Mouse (Mus musculus): Measurements from ENCODE around the gene Ccdc47. TPM values are rescaled to one million over a fixed set of nuclear protein-coding genes. Genes with fewer than 3 reads are reported as not detected.

The Ccdc47 gene
- polyA plus RNA-seq, 1 experiment from 2014 or later, result 81.1 TPM

- Histone ChIP-seq H3K9me3 (replicated peaks; ENCODE audit: low read length) (no peaks in the 10 kb centered on the region), H3K9ac (ENCODE audit: low read depth, low read length) (no peak overlapping the region), H3K4me3 (replicated peaks; ENCODE audit: low read depth, low read length) (no peak overlapping the region), H3K36me3 (ENCODE audit: insufficient read depth, low read length) (peaks cover 6% of the 10 kb centered on the region; the same call in 1 of the 2 replicates), H3K27ac (no peak overlapping the region), H3K4me2 (ENCODE audit: low read length) (no peak overlapping the region), H3K27me3 (ENCODE audit: insufficient read depth, low read length) (no peaks in the 10 kb centered on the region), H3K4me1 (replicated peaks; ENCODE audit: insufficient read depth, low read length) (no peaks in the 10 kb centered on the region; the same call in 1 of the 2 replicates)
- ATAC-seq (replicated peaks; ENCODE audit: low FRiP score, low read depth) (no peak), DNase-seq (ENCODE audit: low spot score) (no peak)
- TF ChIP-seq CTCF (IDR thresholded peaks at IDR 0.05; ENCODE audit: low read depth), result no peak
- WGBS, result 87% methylated on average over 3 of the region's 3 CpGs
These were observed 4.5 kb upstream of the Ccdc47 start for GRCm38 (mm10) chr11:106220603-106221002.

DNA sequence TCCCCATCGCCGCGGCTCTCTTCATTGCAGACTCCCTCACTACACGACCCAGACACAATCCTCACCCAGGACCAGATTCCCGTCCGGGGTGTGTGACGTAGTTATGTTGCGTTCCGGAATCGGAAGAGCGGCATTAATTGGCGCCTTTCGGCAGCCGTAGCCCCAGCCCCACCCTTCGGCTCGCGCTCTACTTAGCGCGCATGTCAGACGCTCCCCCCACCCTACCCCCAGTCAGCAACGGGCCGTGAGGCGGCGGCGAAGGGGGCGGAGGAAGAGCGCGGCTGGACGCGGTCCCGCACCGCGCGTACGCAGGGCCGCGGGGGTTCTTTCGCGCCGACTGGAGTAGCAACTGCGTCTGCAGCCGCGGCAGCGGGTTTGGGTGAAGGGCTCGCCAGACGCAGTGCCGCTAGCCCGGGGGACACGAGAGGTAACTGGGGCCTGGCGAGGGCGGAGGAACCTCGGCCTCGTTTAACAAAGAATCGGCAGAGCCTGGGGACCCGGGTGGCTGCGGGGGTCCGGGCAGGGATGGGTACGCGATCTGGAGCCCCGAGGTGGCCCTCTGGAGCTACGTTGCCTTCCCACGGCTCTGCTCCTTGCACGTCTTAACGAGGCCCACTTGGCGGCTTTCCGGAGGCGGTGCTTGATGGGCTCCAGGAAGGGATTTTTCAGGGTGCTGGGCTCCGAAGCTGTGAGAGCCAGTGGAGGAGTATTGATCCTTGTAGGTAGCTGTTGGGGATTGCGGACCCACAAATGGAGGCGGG lies 766 bp upstream of the Ccdc47 start, which contains the start of gene Ddx42:
Gene Ddx42, plus strand, starts transcription at position 197 of the 761 bp plus-strand sequence.
- H3K36me3 ChIP-seq (ENCODE audit: insufficient read depth, low read length), result peaks cover 5% of the 10 kb centered on the region; the same call in 1 of the 2 replicates
- peak; percentile 94 for ATAC-seq (replicated peaks; ENCODE audit: low FRiP score, low read depth)
- peak within 1 kb of the TSS; percentile 96 for H3K27ac ChIP-seq
- no peak for TF ChIP-seq CTCF (IDR thresholded peaks at IDR 0.05; ENCODE audit: low read depth)
- WGBS, result under 1% methylated on average over 70 of the region's 70 CpGs
- peak within 1 kb of the TSS; percentile 67 for H3K4me2 ChIP-seq (ENCODE audit: low read length)
- H3K27me3 ChIP-seq (ENCODE audit: insufficient read depth, low read length), result no peaks in the 10 kb centered on the region
- H3K4me1 ChIP-seq (replicated peaks; ENCODE audit: insufficient read depth, low read length), result peaks cover 6% of the 10 kb centered on the region
- H3K9me3 ChIP-seq (replicated peaks; ENCODE audit: low read length), result no peaks in the 10 kb centered on the region
- H3K4me3 ChIP-seq (replicated peaks; ENCODE audit: low read depth, low read length), result peak within 1 kb of the TSS; percentile 94
- H3K9ac ChIP-seq (ENCODE audit: low read depth, low read length), result peak within 1 kb of the TSS; percentile 98
- peak; percentile 97 for DNase-seq (ENCODE audit: low spot score)

GRCm38 (mm10) chr11:106215450-106215859 lies 689 bp downstream of the Ccdc47 start:
- ATAC-seq (replicated peaks; ENCODE audit: low FRiP score, low read depth) (no peak), DNase-seq (ENCODE audit: low spot score) (no peak)
- Histone ChIP-seq H3K9ac (ENCODE audit: low read depth, low read length) (peak overlapping the region; percentile 80), H3K36me3 (ENCODE audit: insufficient read depth, low read length) (peaks cover 17% of the 10 kb centered on the region), H3K4me1 (replicated peaks; ENCODE audit: insufficient read depth, low read length) (peaks cover 6% of the 10 kb centered on the region), H3K4me3 (replicated peaks; ENCODE audit: low read depth, low read length) (peak overlapping the region; percentile 94), H3K27ac (peak overlapping the region; percentile 96), H3K27me3 (ENCODE audit: insufficient read depth, low read length) (no peaks in the 10 kb centered on the region), H3K9me3 (replicated peaks; ENCODE audit: low read length) (no peaks in the 10 kb centered on the region), H3K4me2 (ENCODE audit: low read length) (peak overlapping the region; percentile 67)
- no peak for TF ChIP-seq CTCF (IDR thresholded peaks at IDR 0.05; ENCODE audit: low read depth)
- whole genome bisulfite sequencing, result 25% methylated on average over 7 of the region's 7 CpGs

DNA sequence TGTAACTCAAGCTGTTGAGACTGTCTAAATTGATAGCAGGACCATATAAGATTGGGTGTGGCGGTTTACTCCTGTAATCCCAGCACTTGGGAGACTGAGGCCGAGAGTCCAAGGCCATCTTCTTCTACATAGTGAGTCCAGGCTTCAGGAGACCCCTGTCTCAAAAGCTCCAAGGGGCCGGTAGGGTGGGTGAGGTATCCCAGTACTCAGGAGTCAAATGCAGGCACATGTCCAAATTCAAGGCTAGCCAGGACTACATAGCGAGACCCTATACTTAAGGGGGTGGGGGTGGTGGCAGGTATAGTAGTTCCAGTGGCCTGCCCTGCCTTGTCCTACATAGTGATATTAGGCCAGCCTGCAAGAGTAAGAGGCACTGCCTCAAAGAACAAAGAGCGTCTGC lies 1.3 kb downstream of the Ccdc47 start:
- ATAC-seq (replicated peaks; ENCODE audit: low FRiP score, low read depth) (no peak), DNase-seq (ENCODE audit: low spot score) (no peak)
- WGBS, result 82% methylated on average over 5 of the region's 5 CpGs
- H3K4me3 ChIP-seq (replicated peaks; ENCODE audit: low read depth, low read length), result peak overlapping the region; percentile 94; the same call in 1 of the 2 replicates
- peaks cover 6% of the 10 kb centered on the region for H3K4me1 ChIP-seq (replicated peaks; ENCODE audit: insufficient read depth, low read length)
- H3K4me2 ChIP-seq (ENCODE audit: low read length), result peak overlapping the region; percentile 67
- H3K27ac ChIP-seq, result 0 out of 2 replicates have a peak overlapping the region, but pooled peaks have one; percentile 96
- H3K27me3 ChIP-seq (ENCODE audit: insufficient read depth, low read length), result no peaks in the 10 kb centered on the region
- no peaks in the 10 kb centered on the region for H3K9me3 ChIP-seq (replicated peaks; ENCODE audit: low read length)
- peaks cover 23% of the 10 kb centered on the region for H3K36me3 ChIP-seq (ENCODE audit: insufficient read depth, low read length)
- H3K9ac ChIP-seq (ENCODE audit: low read depth, low read length), result peak overlapping the region; percentile 80; the same call in 1 of the 2 replicates
- no peak for TF ChIP-seq CTCF (IDR thresholded peaks at IDR 0.05; ENCODE audit: low read depth)

DNA sequence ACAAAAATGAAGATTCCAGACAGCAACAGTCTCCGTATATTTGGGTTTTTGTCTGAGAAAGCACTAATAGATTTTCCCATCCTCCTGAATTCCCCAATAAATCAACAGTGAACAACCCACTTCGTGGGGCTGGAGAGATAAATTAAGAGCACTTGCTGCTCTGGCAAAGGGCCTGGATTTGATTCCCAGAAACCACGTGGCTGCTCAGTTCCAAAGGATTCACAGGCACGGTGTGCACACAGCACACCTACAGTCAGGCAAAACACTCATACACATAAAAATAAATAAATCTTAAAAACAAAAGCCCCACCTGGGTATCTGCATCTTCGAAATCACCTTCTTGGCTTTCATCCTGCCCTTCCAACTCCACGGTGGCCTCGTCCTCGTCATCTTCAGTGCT lies 3.4 kb downstream of the Ccdc47 start:
- Histone ChIP-seq H3K27ac (no peak overlapping the region), H3K4me3 (replicated peaks; ENCODE audit: low read depth, low read length) (no peak overlapping the region), H3K4me1 (replicated peaks; ENCODE audit: insufficient read depth, low read length) (peaks cover 6% of the 10 kb centered on the region), H3K27me3 (ENCODE audit: insufficient read depth, low read length) (no peaks in the 10 kb centered on the region), H3K9me3 (replicated peaks; ENCODE audit: low read length) (no peaks in the 10 kb centered on the region), H3K4me2 (ENCODE audit: low read length) (no peak overlapping the region), H3K36me3 (ENCODE audit: insufficient read depth, low read length) (peaks cover 27% of the 10 kb centered on the region), H3K9ac (ENCODE audit: low read depth, low read length) (no peak overlapping the region)
- no peak for DNase-seq (ENCODE audit: low spot score)
- WGBS, result 82% methylated on average over 8 of the region's 8 CpGs
- no peak for ATAC-seq (replicated peaks; ENCODE audit: low FRiP score, low read depth)
- no peak for TF ChIP-seq CTCF (IDR thresholded peaks at IDR 0.05; ENCODE audit: low read depth)

GRCm38 (mm10) chr11:106202123-106202465 lies 14.1 kb downstream of the Ccdc47 start, which contains the start of gene Strada:
Strada (minus strand) TSS chr11:106202168.
- ATAC-seq (replicated peaks; ENCODE audit: low FRiP score, low read depth) (no peak), DNase-seq (ENCODE audit: low spot score) (no peak)
- 82% methylated on average over 5 of the region's 5 CpGs for WGBS
- Histone ChIP-seq H3K36me3 (ENCODE audit: insufficient read depth, low read length) (peaks cover 38% of the 10 kb centered on the region), H3K27me3 (ENCODE audit: insufficient read depth, low read length) (no peaks in the 10 kb centered on the region), H3K9me3 (replicated peaks; ENCODE audit: low read length) (no peaks in the 10 kb centered on the region), H3K4me2 (ENCODE audit: low read length) (no peak within 1 kb of the TSS), H3K4me3 (replicated peaks; ENCODE audit: low read depth, low read length) (no peak within 1 kb of the TSS), H3K27ac (no peak within 1 kb of the TSS), H3K9ac (ENCODE audit: low read depth, low read length) (no peak within 1 kb of the TSS), H3K4me1 (replicated peaks; ENCODE audit: insufficient read depth, low read length) (no peaks in the 10 kb centered on the region)
- TF ChIP-seq CTCF (IDR thresholded peaks at IDR 0.05; ENCODE audit: low read depth), result no peak
